Mouse (Mus musculus): ENCODE measurements at regions not wholly inside any gene's neighbourhood (a gene's known extent, or its start where the extent isn't known, plus 50 kb on each side); places are given as distances from the start of the nearest gene placed in this dataset.

GRCm38 (mm10) chr8:126723259-126724122, 129.7 kb upstream of the Irf2bp2 start:
- Histone ChIP-seq H3K27me3 (ENCODE audit: control insufficient read depth, insufficient read depth, low read length) (no peaks in the 10 kb centered on the region), H3K36me3 (ENCODE audit: control insufficient read depth, insufficient read depth, low read length) (no peaks in the 10 kb centered on the region), H3K9ac (ENCODE audit: low read depth, low read length) (no peak overlapping the region), H3K9me3 (replicated peaks; ENCODE audit: control insufficient read depth, low read length) (0 out of 2 replicates have a peak, but pooled peaks cover 2% of the 10 kb centered on the region), H3K27ac (ENCODE audit: low read depth, low read length) (no peak overlapping the region), H3K4me2 (no peak overlapping the region), H3K4me3 (ENCODE audit: low read depth, low read length) (no peak overlapping the region), H3K4me1 (ENCODE audit: control insufficient read depth, insufficient read depth, low read length) (0 out of 2 replicates have a peak, but pooled peaks cover 7% of the 10 kb centered on the region)
- WGBS (ENCODE audit: insufficient replicate concordance): 76% methylated on average over 9 of the region's 9 CpGs
- no peak for ATAC-seq (replicated peaks; ENCODE audit: insufficient number of reproducible peaks, low FRiP score, low TSS enrichment)

DNA sequence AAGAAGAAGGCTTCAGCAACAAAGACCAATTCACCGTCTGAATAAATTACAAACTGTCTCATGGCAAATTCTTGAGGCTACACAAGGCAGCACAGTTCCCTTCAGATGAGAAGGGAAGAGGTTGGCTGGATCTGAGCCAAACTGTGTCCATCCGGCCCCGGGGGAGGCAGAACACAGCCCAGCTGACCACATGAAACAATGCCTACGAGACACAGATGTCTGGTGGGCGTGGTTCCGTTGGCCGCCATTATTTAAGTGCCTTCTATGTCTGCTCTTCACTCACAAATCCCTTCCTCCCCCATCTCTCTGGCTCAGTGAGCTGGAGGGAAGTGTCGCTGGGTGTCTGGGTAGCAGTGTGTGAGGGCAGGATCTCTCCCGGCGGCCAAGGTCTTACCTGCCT, 127.8 kb upstream of the Irf2bp2 start:
- H3K27ac ChIP-seq (ENCODE audit: low read depth, low read length): no peak overlapping the region
- ATAC-seq (replicated peaks; ENCODE audit: insufficient number of reproducible peaks, low FRiP score, low TSS enrichment): no peak
- H3K36me3 ChIP-seq (ENCODE audit: control insufficient read depth, insufficient read depth, low read length): no peaks in the 10 kb centered on the region
- H3K4me3 ChIP-seq (ENCODE audit: low read depth, low read length): no peak overlapping the region
- 0 out of 2 replicates have a peak, but pooled peaks cover 2% of the 10 kb centered on the region for H3K9me3 ChIP-seq (replicated peaks; ENCODE audit: control insufficient read depth, low read length)
- no peak overlapping the region for H3K4me2 ChIP-seq
- H3K4me1 ChIP-seq (ENCODE audit: control insufficient read depth, insufficient read depth, low read length): 0 out of 2 replicates have a peak, but pooled peaks cover 7% of the 10 kb centered on the region
- no peak overlapping the region for H3K9ac ChIP-seq (ENCODE audit: low read depth, low read length)
- 69% methylated on average over 10 of the region's 10 CpGs for WGBS (ENCODE audit: insufficient replicate concordance)
- H3K27me3 ChIP-seq (ENCODE audit: control insufficient read depth, insufficient read depth, low read length): no peaks in the 10 kb centered on the region

GRCm38 (mm10) chr8:126720473-126721145, 126.8 kb upstream of the Irf2bp2 start:
- Histone ChIP-seq H3K4me1 (ENCODE audit: control insufficient read depth, insufficient read depth, low read length) (0 out of 2 replicates have a peak, but pooled peaks cover 7% of the 10 kb centered on the region), H3K4me3 (ENCODE audit: low read depth, low read length) (no peak overlapping the region), H3K27ac (ENCODE audit: low read depth, low read length) (no peak overlapping the region), H3K9ac (ENCODE audit: low read depth, low read length) (no peak overlapping the region), H3K4me2 (no peak overlapping the region), H3K9me3 (replicated peaks; ENCODE audit: control insufficient read depth, low read length) (no peaks in the 10 kb centered on the region), H3K36me3 (ENCODE audit: control insufficient read depth, insufficient read depth, low read length) (no peaks in the 10 kb centered on the region), H3K27me3 (ENCODE audit: control insufficient read depth, insufficient read depth, low read length) (no peaks in the 10 kb centered on the region)
- WGBS (ENCODE audit: insufficient replicate concordance): 92% methylated on average over 4 of the region's 4 CpGs
- ATAC-seq (replicated peaks; ENCODE audit: insufficient number of reproducible peaks, low FRiP score, low TSS enrichment): no peak

DNA sequence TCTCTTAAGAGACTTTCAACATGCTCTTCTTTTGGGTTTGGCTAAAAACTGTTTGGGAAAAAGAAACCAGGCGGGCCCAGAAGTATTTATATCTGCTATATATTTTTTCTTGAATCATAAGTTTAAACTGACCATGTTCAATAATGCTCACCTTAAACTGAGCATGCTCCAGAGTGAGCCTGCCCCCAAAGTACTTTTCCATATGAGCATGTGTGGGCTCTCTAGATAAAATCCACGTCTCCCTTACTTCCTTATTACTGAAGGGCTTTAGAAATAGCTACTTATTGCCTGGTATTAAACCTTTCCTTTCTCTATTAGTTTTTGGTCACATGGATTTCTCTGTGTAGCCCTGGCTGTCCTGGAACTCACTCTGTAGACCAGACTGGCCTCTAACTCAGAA, 126.0 kb upstream of the Irf2bp2 start:
- WGBS (ENCODE audit: insufficient replicate concordance): 72% methylated on average over 2 of the region's 2 CpGs
- Histone ChIP-seq H3K4me3 (ENCODE audit: low read depth, low read length) (no peak overlapping the region), H3K9ac (ENCODE audit: low read depth, low read length) (no peak overlapping the region), H3K4me1 (ENCODE audit: control insufficient read depth, insufficient read depth, low read length) (0 out of 2 replicates have a peak, but pooled peaks cover 7% of the 10 kb centered on the region), H3K4me2 (no peak overlapping the region), H3K36me3 (ENCODE audit: control insufficient read depth, insufficient read depth, low read length) (no peaks in the 10 kb centered on the region), H3K9me3 (replicated peaks; ENCODE audit: control insufficient read depth, low read length) (no peaks in the 10 kb centered on the region), H3K27ac (ENCODE audit: low read depth, low read length) (no peak overlapping the region), H3K27me3 (ENCODE audit: control insufficient read depth, insufficient read depth, low read length) (no peaks in the 10 kb centered on the region)
- no peak for ATAC-seq (replicated peaks; ENCODE audit: insufficient number of reproducible peaks, low FRiP score, low TSS enrichment)

DNA sequence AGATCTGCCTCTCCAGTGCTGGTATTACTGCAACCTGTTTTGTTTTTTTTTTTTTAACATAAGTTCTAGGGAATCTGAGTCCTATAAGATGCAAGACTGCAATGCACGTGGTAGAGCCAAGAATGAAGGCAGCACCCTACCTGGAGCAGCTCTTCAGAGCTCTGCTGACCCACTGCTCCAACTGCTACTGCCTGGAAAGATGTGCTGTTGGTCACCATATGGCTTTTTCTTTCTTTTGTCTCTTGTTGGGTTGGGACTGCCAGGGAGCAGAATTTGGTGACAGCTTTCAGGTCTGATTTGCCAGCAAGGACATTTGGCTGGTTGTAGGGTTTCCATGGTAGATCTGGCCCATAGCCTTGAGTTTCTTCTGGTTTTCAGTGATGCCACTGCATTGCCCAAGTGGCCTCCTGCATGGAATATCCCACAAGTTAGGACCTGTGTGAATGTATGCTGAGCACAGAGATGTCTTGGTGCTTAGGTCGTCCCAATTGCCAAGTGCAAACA, 123.9 kb upstream of the Irf2bp2 start:
- Histone ChIP-seq H3K9ac (ENCODE audit: low read depth, low read length) (no peak overlapping the region), H3K27ac (ENCODE audit: low read depth, low read length) (no peak overlapping the region), H3K4me1 (ENCODE audit: control insufficient read depth, insufficient read depth, low read length) (0 out of 2 replicates have a peak, but pooled peaks cover 7% of the 10 kb centered on the region), H3K4me3 (ENCODE audit: low read depth, low read length) (no peak overlapping the region), H3K36me3 (ENCODE audit: control insufficient read depth, insufficient read depth, low read length) (no peaks in the 10 kb centered on the region), H3K4me2 (no peak overlapping the region), H3K9me3 (replicated peaks; ENCODE audit: control insufficient read depth, low read length) (no peaks in the 10 kb centered on the region), H3K27me3 (ENCODE audit: control insufficient read depth, insufficient read depth, low read length) (no peaks in the 10 kb centered on the region)
- WGBS (ENCODE audit: insufficient replicate concordance): 75% methylated on average over 2 of the region's 2 CpGs
- no peak for ATAC-seq (replicated peaks; ENCODE audit: insufficient number of reproducible peaks, low FRiP score, low TSS enrichment)

DNA sequence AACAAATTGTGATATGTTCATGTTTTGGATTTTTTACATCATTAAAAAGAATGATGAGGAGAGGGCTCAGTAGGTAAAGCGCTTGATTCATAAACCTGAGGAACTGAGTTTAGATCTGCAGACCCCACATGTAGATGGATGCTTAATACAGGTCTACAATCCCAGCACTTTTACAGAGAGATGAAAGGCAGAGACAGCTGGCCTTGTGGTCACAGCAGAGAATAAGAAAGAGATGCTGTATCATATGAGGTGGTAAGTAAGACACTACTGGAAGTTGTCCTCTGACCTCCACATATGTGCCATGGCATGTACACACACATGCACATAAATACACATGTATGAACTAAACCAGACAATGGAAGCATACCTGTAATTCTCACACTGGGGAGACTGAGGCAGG, 121.9 kb upstream of the Irf2bp2 start:
- WGBS (ENCODE audit: insufficient replicate concordance): 89% methylated on average over 1 of the region's 1 CpGs
- Histone ChIP-seq H3K27ac (ENCODE audit: low read depth, low read length) (no peak overlapping the region), H3K4me1 (ENCODE audit: control insufficient read depth, insufficient read depth, low read length) (0 out of 2 replicates have a peak, but pooled peaks cover under 1% of the 10 kb centered on the region), H3K9me3 (replicated peaks; ENCODE audit: control insufficient read depth, low read length) (no peaks in the 10 kb centered on the region), H3K36me3 (ENCODE audit: control insufficient read depth, insufficient read depth, low read length) (no peaks in the 10 kb centered on the region), H3K27me3 (ENCODE audit: control insufficient read depth, insufficient read depth, low read length) (no peaks in the 10 kb centered on the region), H3K9ac (ENCODE audit: low read depth, low read length) (no peak overlapping the region), H3K4me2 (no peak overlapping the region), H3K4me3 (ENCODE audit: low read depth, low read length) (no peak overlapping the region)
- ATAC-seq (replicated peaks; ENCODE audit: insufficient number of reproducible peaks, low FRiP score, low TSS enrichment): no peak

- H3K9ac ChIP-seq (ENCODE audit: low read depth, low read length): no peak overlapping the region
- H3K27me3 ChIP-seq (ENCODE audit: control insufficient read depth, insufficient read depth, low read length): no peaks in the 10 kb centered on the region
- H3K4me2 ChIP-seq: no peak overlapping the region
- no peaks in the 10 kb centered on the region for H3K36me3 ChIP-seq (ENCODE audit: control insufficient read depth, insufficient read depth, low read length)
- H3K4me3 ChIP-seq (ENCODE audit: low read depth, low read length): no peak overlapping the region
- 59% methylated on average over 8 of the region's 8 CpGs for WGBS (ENCODE audit: insufficient replicate concordance)
- H3K4me1 ChIP-seq (ENCODE audit: control insufficient read depth, insufficient read depth, low read length): no peaks in the 10 kb centered on the region
- H3K27ac ChIP-seq (ENCODE audit: low read depth, low read length): no peak overlapping the region
- H3K9me3 ChIP-seq (replicated peaks; ENCODE audit: control insufficient read depth, low read length): no peaks in the 10 kb centered on the region
- no peak for ATAC-seq (replicated peaks; ENCODE audit: insufficient number of reproducible peaks, low FRiP score, low TSS enrichment)
Measured at GRCm38 (mm10) chr8:126713602-126714145, 119.9 kb upstream of the Irf2bp2 start.

- Histone ChIP-seq H3K4me3 (ENCODE audit: low read depth, low read length) (no peak overlapping the region), H3K9ac (ENCODE audit: low read depth, low read length) (no peak overlapping the region), H3K4me2 (no peak overlapping the region), H3K9me3 (replicated peaks; ENCODE audit: control insufficient read depth, low read length) (no peaks in the 10 kb centered on the region), H3K27me3 (ENCODE audit: control insufficient read depth, insufficient read depth, low read length) (no peaks in the 10 kb centered on the region), H3K27ac (ENCODE audit: low read depth, low read length) (no peak overlapping the region), H3K4me1 (ENCODE audit: control insufficient read depth, insufficient read depth, low read length) (no peaks in the 10 kb centered on the region), H3K36me3 (ENCODE audit: control insufficient read depth, insufficient read depth, low read length) (no peaks in the 10 kb centered on the region)
- no peak for ATAC-seq (replicated peaks; ENCODE audit: insufficient number of reproducible peaks, low FRiP score, low TSS enrichment)
- 72% methylated on average over 4 of the region's 4 CpGs for WGBS (ENCODE audit: insufficient replicate concordance)
Measured at GRCm38 (mm10) chr8:126713181-126713580, 119.4 kb upstream of the Irf2bp2 start.
